Mouse (Mus musculus) duodenum, adult 2 months (tissue): ENCODE data around the gene Lrrn3. TPM values are rescaled to one million over a fixed set of nuclear protein-coding genes. Genes with fewer than 3 reads are reported as not detected.

ENCODE experiments used
- polyA plus RNA-seq: library from polyadenylated mRNA; depleted of rRNA; stranded (reverse); fragments of >200 nt; gene quantifications from 2 replicates; pipeline ENCODE4 v1.2.3, GENCODE M21; 2012; ENCODE audit warnings: low replicate concordance; rRNA removed

Gene Lrrn3
- 0.02 TPM in 1 of 2 replicates, not detected in the other for polyA plus RNA-seq

DNA sequence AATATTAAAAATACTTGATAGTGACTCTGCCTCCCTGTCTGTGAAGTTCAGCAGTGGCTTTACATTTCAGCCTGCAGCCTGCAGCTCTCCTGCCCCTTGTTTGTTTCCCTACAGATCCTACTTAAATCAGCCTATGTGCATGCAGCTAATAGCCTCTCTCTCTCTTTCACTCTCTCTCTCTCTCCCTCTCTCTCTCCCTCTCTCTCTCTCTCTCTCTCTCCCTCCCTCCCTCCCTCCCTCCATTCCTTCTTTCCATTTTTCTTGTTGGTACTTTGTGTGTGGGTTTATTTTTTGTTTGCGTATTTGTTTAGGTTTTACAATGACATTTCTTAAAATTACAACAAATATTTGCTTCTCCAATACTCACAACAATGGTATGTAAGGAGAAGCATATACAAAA lies at the start of gene Lrrn3:
Gene Lrrn3 (minus strand): TSS at position 101 of the 400 bp plus-strand sequence.

